Mouse (Mus musculus): ENCODE results near the gene Cabp2.
"Not testable (repeated sequence)": the region's sequence is repeated elsewhere in the genome, so short reads cannot be mapped to it uniquely, and the experiment has no call there.

The Cabp2 gene

DNA sequence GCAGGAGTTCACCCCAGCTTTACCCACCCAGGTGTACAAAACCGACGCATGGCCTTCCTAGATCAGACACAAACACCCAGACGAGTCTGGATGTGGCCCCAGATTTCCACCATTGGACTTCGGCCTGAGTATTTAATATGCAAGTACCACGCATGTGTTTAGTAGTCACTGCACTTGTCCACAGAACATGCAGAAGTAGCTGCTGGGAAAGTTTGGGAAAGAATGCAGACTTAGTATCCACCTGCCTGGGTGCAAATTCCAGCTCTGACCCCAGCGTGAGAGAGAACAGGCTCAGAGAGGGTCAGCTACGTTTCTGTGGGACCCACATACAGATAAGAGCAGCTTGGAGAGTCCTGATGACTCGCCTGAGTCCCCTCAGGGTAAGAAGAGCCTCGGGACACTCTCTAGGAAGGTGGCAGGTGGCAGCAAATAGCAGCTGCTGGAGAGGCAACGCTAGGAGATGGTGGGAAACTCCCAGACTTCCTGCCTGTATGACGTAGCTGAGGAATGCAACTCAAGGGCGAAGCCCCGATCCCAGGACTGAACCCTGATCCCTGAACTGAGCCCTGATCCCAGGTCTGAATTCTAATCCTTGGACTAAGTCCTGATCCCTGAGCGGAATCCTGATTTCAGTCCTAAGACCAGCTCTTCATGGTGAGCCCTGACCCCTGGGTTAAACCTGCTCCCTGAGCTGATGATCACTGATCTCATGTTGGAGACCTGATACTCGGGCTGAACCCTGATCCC lies 25.3 kb upstream of the Cabp2 start:
- peak; percentile 67 for DNase-seq (ENCODE audit: low read depth, low spot score)

DNA sequence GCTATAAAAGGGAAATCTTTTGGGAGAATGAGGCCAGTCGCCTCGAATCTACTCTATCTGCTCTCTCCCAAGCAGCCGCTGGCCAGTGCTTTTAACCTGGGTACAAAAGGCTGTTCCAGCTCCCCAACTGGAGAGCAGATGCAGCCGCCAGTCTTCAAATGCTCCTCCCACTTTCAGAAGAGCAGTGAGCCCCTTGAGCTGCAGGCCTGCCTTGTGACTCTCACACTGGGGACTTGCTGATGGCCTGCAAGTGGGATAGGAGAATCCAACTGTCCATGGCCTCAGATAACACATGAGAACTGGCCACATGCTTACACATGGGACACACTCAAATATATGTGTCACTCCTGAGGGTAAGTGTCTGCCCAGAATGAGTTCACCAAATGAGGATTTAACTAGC lies 24.7 kb upstream of the Cabp2 start:
- DNase-seq (ENCODE audit: low read depth, low spot score), result no peak

- DNase-seq (ENCODE audit: low read depth, low spot score), result peak; percentile 53
These were observed 24.0 kb upstream of the Cabp2 start for GRCm38 (mm10) chr19:4057389-4057788.

DNA sequence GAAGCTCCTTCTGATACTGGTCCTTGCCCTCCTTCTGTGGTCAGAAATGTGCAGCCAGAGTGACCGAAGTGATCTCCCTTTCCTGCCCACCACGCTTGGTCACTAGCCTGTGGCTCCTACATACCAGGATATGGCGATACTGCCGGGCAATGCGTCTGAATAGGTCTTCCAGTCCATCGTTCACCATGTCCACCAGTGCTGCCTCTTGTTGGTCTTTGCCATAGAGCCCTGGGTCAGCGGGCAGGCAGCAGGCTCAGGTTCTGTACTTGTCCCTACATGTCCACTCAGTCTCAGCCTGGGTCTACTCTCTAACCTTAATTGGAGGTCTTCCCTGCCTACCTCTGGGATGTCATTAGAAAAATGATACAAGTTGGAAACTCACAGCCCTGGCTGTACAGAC lies 23.4 kb upstream of the Cabp2 start:
- no peak for DNase-seq (ENCODE audit: low read depth, low spot score)

- DNase-seq (ENCODE audit: low read depth, low spot score), result no peak
These were observed 22.8 kb upstream of the Cabp2 start for GRCm38 (mm10) chr19:4058581-4058980.

DNA sequence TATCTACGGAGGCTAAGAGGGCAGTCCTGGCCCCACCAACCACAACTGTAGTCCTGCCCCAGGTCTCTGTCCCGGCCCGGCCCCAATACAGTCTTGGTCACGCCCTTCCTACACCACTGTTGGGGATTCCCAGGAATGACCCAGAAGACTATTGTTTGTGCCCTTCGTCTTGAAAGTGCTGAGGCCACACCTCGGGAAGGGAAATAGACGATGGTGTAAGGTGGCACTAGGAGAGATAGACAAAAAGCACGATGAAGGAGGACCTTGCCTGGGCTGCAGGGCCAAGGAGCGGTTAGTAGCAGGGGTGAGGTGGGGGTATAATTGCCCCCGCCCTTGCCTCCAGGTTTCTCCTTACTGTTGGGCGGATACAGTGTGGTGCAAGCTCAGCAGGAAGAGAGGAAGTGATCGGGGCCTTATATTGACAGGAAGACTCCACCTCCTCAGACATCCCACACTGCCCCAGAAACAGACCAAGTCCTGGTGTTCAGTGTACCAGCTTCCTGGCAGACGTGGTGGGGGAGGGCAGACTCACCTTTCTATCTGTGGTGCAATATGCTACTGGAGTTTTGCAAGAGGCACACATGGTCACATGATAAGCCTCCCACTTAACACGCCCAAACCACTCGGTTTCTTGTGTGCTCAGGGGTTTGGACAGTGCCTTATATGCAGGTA lies 22.2 kb upstream of the Cabp2 start, which contains the start of gene Gstp3:
TSS of gene Gstp3 (minus strand) at position 501 of the 672 bp plus-strand sequence.
- peak; percentile 89 for DNase-seq (ENCODE audit: low read depth, low spot score)

- not testable (repeated sequence) for DNase-seq (ENCODE audit: low read depth, low spot score)
These were observed 21.1 kb upstream of the Cabp2 start for GRCm38 (mm10) chr19:4060044-4060898.

- DNase-seq (ENCODE audit: low read depth, low spot score), result no peak
These were observed 20.4 kb upstream of the Cabp2 start for GRCm38 (mm10) chr19:4060899-4061465.

GRCm38 (mm10) chr19:4063357-4063756 lies 18.0 kb upstream of the Cabp2 start:
- DNase-seq (ENCODE audit: low read depth, low spot score), result not testable (repeated sequence)

GRCm38 (mm10) chr19:4064501-4064900 lies 16.9 kb upstream of the Cabp2 start:
- not testable (repeated sequence) for DNase-seq (ENCODE audit: low read depth, low spot score)

GRCm38 (mm10) chr19:4066280-4066679 lies 15.1 kb upstream of the Cabp2 start:
- no peak for DNase-seq (ENCODE audit: low read depth, low spot score)

GRCm38 (mm10) chr19:4066877-4067276 lies 14.5 kb upstream of the Cabp2 start:
- DNase-seq (ENCODE audit: low read depth, low spot score), result no peak

DNA sequence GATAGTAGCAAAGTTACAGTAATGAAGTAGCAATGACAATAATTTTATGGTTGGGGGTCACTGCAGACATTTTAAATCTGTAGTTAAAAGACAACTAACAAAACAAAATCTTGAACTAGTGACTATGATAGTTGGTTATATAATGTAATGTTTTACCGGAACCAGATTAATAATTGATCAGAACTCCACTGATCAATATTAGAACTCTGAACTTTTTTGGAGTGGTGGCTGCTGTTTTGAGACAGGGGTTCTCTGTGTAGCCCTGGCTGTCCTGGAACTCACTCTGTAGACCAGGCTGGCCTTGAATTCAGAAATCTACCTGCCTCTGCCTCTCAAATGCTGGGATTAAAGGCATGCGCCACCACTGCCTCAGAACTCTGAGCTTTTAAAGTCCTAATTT lies 13.1 kb upstream of the Cabp2 start:
- not testable (repeated sequence) for DNase-seq (ENCODE audit: low read depth, low spot score)

DNA sequence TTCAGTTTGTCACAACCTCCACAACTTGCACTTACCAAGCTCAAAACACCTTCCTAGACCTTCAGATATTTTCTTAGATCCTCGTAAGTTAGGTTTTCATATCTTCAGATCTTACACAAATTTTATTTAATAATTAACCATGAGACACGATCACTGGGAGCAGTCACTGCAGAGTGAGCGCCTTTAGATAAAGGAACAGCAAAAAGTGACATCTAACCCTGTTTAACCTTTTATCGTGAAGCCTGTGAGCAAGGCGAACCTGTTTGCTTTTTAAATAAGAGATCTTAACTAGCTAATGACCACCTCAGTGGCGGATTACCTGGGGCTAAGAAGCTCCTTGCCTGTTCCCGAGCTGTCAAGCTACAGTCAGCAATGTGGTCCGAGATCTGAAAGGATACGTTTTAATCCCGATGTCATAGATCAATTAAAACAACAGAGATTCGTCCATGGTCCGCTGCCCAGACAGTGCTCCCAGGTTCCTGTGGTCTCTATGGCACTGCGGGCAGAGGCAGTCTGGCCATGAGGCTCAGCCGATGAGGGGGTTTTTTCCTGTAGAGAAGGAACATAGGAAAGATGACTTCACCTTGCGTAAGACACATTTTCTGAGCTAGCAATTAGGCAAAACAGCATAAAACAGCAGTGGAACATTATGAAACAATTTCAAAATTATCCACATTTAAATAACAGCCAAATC lies 12.5 kb upstream of the Cabp2 start:
- DNase-seq (ENCODE audit: low read depth, low spot score), result no peak

GRCm38 (mm10) chr19:4070311-4070710 lies 11.1 kb upstream of the Cabp2 start:
- DNase-seq (ENCODE audit: low read depth, low spot score), result no peak

DNA sequence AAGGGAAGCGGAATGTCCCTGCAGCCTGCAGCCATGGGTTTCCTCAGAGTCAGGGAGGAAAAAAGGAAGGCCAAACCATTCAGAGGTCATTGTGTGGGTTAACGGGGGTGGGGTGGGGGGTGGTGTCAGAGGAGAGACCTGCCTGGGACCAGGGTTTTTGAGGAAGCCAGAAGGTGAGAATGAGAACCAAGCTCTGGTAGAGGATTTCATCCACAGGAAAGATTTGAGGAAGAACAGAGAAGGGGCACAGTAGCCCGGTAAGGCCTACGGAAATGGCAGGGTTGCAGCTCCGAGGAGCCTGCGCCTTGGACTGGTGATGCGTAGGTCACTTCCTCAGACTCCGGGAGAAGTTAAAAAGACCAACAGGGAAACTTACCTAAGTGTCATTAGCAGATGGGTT lies 10.6 kb upstream of the Cabp2 start:
- DNase-seq (ENCODE audit: low read depth, low spot score), result no peak

- no peak for DNase-seq (ENCODE audit: low read depth, low spot score)
These were observed 10.0 kb upstream of the Cabp2 start for GRCm38 (mm10) chr19:4071406-4071805.

- DNase-seq (ENCODE audit: low read depth, low spot score), result no peak
These were observed 8.5 kb upstream of the Cabp2 start for GRCm38 (mm10) chr19:4072706-4073424.

GRCm38 (mm10) chr19:4075531-4075930 lies 5.8 kb upstream of the Cabp2 start:
- DNase-seq (ENCODE audit: low read depth, low spot score), result no peak

- DNase-seq (ENCODE audit: low read depth, low spot score), result no peak
These were observed 1.8 kb upstream of the Cabp2 start for GRCm38 (mm10) chr19:4079594-4079993.
